Comparison of ENCODE assay signal across 14 mouse cellular contexts in genomic region chr1:87709020-87709419, GRCm38 (mm10). TPM values are rescaled to one million over a fixed set of nuclear protein-coding genes. Genes with fewer than 3 reads are reported as not detected.
DNase-seq lines count a peak whose midpoint lies in the region; ATAC-seq lines count a peak whose summit lies in the region.
"Had no signal": no experiment of that assay in that cellular context is flagged by ENCODE, and none has a peak within 500 bp of the region (broad histone marks: within the 10 kb centered on the region; RNA-seq: fewer than 3 reads in every experiment).

No protein-coding gene starts in this region.

- DNase-seq in frontal cortex, postnatal 25 days (ENCODE audit: low spot score in 2 of 2): no peak
- peak; percentile 82 for DNase-seq in right cerebral cortex, adult 18-20 months
- no peak for DNase-seq in right cerebral cortex, postnatal 14 days
- DNase-seq in left cerebral cortex, postnatal 14 days (ENCODE audit: low spot score in 2 of 2): peak; percentile 70 to 85
- no peak for DNase-seq in adrenal gland, adult (ENCODE audit: inconsistent age in 2 of 2, low spot score in 1 of 2)
- DNase-seq in adrenal gland, postnatal 10 days: no peak
- no peak for DNase-seq in thymus, postnatal 14 days
- DNase-seq: adrenal gland, postnatal 25 days; gastrocnemius, postnatal 25 days; kidney, postnatal 4 days; lung, postnatal 4 days; spleen, adult 18-20 months had no signal

- peak; percentile 87 for ATAC-seq in frontal cortex, adult (ENCODE audit: low TSS enrichment)
- ATAC-seq: intestine, postnatal 0 days had no signal

- intact Hi-C loops in left cerebral cortex, postnatal 14 days (cut with DNase I): no loop called here

RNA-seq across cellular contexts. Expression of gene Atg16l1, which starts 46.6 kb away (rescaled TPM):
- total RNA-seq in left cerebral cortex, postnatal 14 days (2021): 10 to 100 TPM; 66.9 to 68.0 TPM
- total RNA-seq in adrenal gland, postnatal 10 days (2021): 10 to 100 TPM; 33.5 to 39.2 TPM

Comparison
In these comparisons a context has a peak if more than half of its experiments do, and no peak if none do; other contexts are left out.
1. DNase-seq: peak in right cerebral cortex, adult 18-20 months (single experiment) and left cerebral cortex, postnatal 14 days (2 of 2); none in frontal cortex, postnatal 25 days (0 of 2), right cerebral cortex, postnatal 14 days (single experiment), adrenal gland, adult (0 of 2), adrenal gland, postnatal 10 days (single experiment) and thymus, postnatal 14 days (single experiment).